7 mouse cellular contexts compared by ENCODE assay signal in genomic region chr6:114860677-114861568, GRCm38 (mm10).
DNase-seq lines count a peak whose midpoint lies in the region; ATAC-seq and TF ChIP-seq lines count a peak whose summit lies in the region.

No protein-coding gene starts in this region.

- H3K4me3 ChIP-seq in liver, embryonic 15.5 days (replicated peaks): no peak overlapping the region
- no peak overlapping the region for H3K4me3 ChIP-seq in myocyte

- 77% methylated on average over 14 of the region's 14 CpGs for WGBS in liver, embryonic 15.5 days (ENCODE audit: insufficient replicate concordance)

- H3K36me3 ChIP-seq in liver, embryonic 15.5 days (replicated peaks): peaks cover 34% of the 10 kb centered on the region
- H3K36me3 ChIP-seq in myocyte (ENCODE audit: control insufficient read depth, insufficient read depth): peaks cover 13% of the 10 kb centered on the region

- H3K4me1 ChIP-seq in liver, embryonic 15.5 days (replicated peaks): no peaks in the 10 kb centered on the region

- H3ac ChIP-seq in myocyte (ENCODE audit: control insufficient read depth, insufficient read length): no peak overlapping the region

- DNase-seq in liver: no peak
- peak; percentile 94 for DNase-seq in brain, adult 2 months (ENCODE audit: low read depth, low spot score)
- DNase-seq in heart, adult 18-20 months: peak; percentile 67 to 83
- DNase-seq in testis, postnatal 14 days (ENCODE audit: low spot score): no peak
- DNase-seq in embryo, embryonic 10 days (ENCODE audit: low spot score): no peak

- H3K9ac ChIP-seq in liver, embryonic 15.5 days: no peak overlapping the region

- H3K27me3 ChIP-seq in liver, embryonic 15.5 days: no peaks in the 10 kb centered on the region
- no peaks in the 10 kb centered on the region for H3K27me3 ChIP-seq in myocyte (ENCODE audit: control insufficient read depth, insufficient read depth, insufficient read length)

- no peak overlapping the region for H3K4me2 ChIP-seq in liver, embryonic 15.5 days
- H3K4me2 ChIP-seq in myocyte (ENCODE audit: low read depth): peak overlapping the region; percentile 36

- TF ChIP-seq POLR2A in myocyte (IDR thresholded peaks at IDR 0.05; ENCODE audit: insufficient read length, low read depth): peak; percentile 6

- ATAC-seq in liver, embryonic 15.5 days (ENCODE audit: insufficient read depth): peak; percentile 14; the same call in 1 of the 2 replicates

- no peaks in the 10 kb centered on the region for H3K9me3 ChIP-seq in liver, embryonic 15.5 days (replicated peaks)

- peaks cover 16% of the 10 kb centered on the region for H3K79me2 ChIP-seq in myocyte (ENCODE audit: control insufficient read depth, insufficient read depth)

- no peak overlapping the region for H3K27ac ChIP-seq in liver, embryonic 15.5 days (replicated peaks)

TF ChIP-seq in myocyte, 11 proteins besides CTCF, POLR2A, EP300 and RAD21:
- peak in 2 of 3 experiments; percentile 64 to 73 for TF ChIP-seq MYOG (IDR thresholded peaks at IDR 0.05; ENCODE audit: control insufficient read depth in 1 of 3, insufficient read depth in 1 of 3, insufficient read length in 2 of 3, low read depth in 2 of 3)
- no peak for TF ChIP-seq POLR2AphosphoS2 (IDR thresholded peaks at IDR 0.05; ENCODE audit: insufficient read length, low read depth)
- TF ChIP-seq MYOD1 (IDR thresholded peaks at IDR 0.05; ENCODE audit: control insufficient read depth in 1 of 3, insufficient read length in 2 of 3, low read depth in 2 of 3): peak in 2 of 3 experiments; percentile 68 to 76

Comparison
In these comparisons a context has a peak if more than half of its experiments do, and no peak if none do; other contexts are left out.
1. DNase-seq: peak in brain, adult 2 months (single experiment) and heart, adult 18-20 months (2 of 2); none in liver (single experiment), testis, postnatal 14 days (single experiment) and embryo, embryonic 10 days (single experiment).